Mouse (Mus musculus): Measurements from ENCODE around the gene Sned1.
A peak's percentile ranks its signal among the peaks of the same experiment; 100 is the strongest.
"Not testable (repeated sequence)": the region's sequence is repeated elsewhere in the genome, so short reads cannot be mapped to it uniquely, and the experiment has no call there.

The Sned1 gene

GRCm38 (mm10) chr1:93229221-93229620 is 6.4 kb upstream of the Sned1 start:
- no peak for DNase-seq (ENCODE audit: low read depth, low spot score)

DNA sequence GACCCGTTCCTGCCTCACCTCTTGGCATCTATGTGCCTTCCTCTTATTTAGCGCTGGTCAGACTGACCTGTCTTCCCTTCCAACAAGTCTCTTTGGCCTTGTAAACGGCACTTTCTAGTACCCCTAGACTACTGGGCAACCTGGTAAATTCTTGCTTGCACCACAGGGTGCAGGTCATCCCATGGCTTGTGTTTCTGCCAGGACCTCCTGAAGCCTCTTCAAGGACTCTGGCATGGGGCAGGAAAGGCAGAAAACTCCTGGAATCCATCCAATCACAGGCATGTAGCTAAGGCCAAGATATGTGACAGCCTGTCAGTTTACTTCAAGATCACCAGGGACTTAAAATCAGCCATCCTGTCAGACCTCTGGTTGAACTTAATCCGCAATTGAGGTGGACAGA is 6.0 kb upstream of the Sned1 start:
- DNase-seq (ENCODE audit: low read depth, low spot score) = no peak

DNA sequence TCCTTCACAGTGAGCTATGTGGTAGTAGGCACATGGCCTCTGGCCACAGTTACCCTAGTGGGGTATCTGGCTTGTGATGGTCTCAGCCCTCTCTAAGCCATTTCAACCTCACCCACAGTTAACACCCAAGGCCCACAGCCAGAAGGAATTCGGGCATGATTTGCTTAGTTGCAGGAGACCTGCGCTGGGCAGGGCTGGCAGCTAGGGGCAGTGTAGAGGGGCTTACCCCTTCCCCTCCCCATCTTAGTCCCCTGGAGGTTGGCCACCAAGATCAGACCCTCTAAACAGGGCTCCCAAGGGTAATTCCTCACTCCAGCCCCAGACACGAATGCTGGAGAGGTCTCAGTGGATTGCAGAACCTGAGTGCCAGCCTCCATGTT is 894 bp downstream of the Sned1 start:
- peak; percentile 13 for DNase-seq (ENCODE audit: low read depth, low spot score)

DNA sequence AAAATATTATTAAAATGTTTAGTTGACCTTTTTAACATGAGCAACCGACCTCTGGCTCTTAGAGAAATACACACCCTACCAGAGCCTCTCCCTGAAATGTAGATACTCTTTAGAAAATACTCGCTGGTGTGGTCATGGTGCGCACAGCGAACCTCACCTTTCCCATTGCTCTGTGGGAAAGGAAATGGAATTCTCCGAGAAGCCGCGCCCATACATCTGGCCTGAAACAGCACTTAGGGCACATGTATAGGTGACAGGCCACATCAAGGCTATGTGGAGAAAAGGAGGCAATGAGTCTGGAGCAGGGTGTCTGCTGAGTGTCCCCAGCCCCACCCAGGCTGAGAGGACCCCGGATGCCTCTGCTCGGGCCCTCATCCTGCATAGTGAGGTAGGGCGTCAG is 2.0 kb downstream of the Sned1 start:
- DNase-seq (ENCODE audit: low read depth, low spot score) = no peak

GRCm38 (mm10) chr1:93238201-93238600 is 2.6 kb downstream of the Sned1 start:
- no peak for DNase-seq (ENCODE audit: low read depth, low spot score)

- DNase-seq (ENCODE audit: low read depth, low spot score) = no peak
Measured at GRCm38 (mm10) chr1:93245936-93246335, 10.3 kb downstream of the Sned1 start.

GRCm38 (mm10) chr1:93252586-93252985 is 16.9 kb downstream of the Sned1 start:
- DNase-seq (ENCODE audit: low read depth, low spot score) = no peak

DNA sequence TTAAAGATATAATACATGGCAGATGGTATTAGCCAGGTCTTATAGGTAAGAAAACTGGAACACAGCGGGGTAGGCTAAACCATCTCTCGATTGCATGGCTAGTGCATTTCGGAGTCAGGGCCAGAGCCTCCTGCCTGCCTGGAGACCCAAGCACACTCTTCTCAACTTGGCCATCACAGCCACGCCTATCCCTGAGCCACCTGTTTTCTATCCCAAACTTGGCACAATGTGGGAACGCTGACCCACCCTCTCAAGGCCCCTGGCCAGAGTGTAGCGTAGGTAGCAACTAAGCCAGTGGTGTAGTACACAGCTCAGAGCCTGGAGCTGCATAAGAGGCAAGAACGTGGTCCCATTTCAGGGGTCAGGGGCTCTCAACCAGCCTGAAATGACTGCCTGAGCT is 20.1 kb downstream of the Sned1 start:
- DNase-seq (ENCODE audit: low read depth, low spot score) = no peak

DNA sequence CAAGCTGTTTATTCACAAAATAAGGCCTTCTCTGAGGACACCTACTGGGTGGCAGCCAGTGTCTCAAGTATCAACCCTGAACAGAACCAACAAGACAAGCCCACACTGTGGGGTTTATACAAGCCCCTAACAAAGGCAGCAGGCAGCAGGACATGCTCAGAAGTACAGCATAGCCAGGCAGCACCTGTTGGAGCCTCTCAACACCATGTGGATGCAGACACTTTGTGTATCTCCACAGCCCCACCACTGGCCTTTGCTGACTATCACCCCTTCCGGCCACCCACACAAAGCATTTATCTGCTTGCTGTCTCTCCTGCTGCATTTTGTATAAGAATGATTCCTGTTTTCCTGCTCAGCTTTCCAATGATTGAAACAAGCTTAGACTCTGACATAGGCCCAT is 21.9 kb downstream of the Sned1 start:
- DNase-seq (ENCODE audit: low read depth, low spot score) = no peak

GRCm38 (mm10) chr1:93267207-93267606 is 31.6 kb downstream of the Sned1 start:
- no peak for DNase-seq (ENCODE audit: low read depth, low spot score)

DNA sequence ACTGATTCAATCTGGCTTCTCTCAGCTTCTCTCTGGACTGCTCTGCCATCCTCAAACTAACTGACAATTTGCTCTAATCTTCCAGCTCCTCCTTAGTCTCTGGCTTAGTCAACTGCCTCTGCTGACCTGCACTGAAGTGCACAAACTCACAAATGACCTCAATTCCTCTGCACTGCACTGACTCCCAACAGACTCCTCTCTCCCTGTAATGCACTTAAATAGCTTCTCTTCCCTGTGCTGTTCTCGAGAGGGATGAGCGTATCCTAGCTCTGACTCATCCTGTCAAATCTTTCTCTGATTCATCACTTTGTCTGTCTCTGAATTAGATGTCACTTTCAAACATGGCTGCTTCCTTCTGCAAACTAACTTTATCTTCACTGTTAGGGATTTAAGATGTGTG is 32.6 kb downstream of the Sned1 start:
- DNase-seq (ENCODE audit: low read depth, low spot score) = no peak

- no peak for DNase-seq (ENCODE audit: low read depth, low spot score)
Measured at GRCm38 (mm10) chr1:93270516-93271240, 35.0 kb downstream of the Sned1 start.

DNA sequence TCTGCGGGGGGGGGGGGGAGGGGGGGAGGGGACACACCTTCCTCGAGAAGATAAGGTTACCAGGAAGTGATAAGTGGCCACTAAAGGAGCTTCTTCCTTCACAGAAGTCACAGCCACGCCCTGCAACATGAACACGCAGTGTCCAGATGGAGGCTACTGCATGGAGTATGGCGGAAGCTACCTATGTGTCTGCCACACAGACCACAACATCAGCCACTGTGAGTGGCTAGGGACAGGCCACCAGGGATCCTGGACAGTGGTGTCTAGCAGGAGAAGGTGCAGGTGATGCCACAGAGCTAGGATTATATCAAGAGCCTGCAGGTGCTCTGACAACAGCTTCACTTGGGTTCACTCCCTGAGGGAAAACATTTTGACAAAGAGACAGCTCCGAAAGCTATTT is 36.1 kb downstream of the Sned1 start:
- DNase-seq (ENCODE audit: low read depth, low spot score) = no peak

GRCm38 (mm10) chr1:93272409-93272821 is 36.8 kb downstream of the Sned1 start:
- DNase-seq (ENCODE audit: low read depth, low spot score) = no peak

GRCm38 (mm10) chr1:93275561-93275960 is 39.9 kb downstream of the Sned1 start:
- no peak for DNase-seq (ENCODE audit: low read depth, low spot score)

DNA sequence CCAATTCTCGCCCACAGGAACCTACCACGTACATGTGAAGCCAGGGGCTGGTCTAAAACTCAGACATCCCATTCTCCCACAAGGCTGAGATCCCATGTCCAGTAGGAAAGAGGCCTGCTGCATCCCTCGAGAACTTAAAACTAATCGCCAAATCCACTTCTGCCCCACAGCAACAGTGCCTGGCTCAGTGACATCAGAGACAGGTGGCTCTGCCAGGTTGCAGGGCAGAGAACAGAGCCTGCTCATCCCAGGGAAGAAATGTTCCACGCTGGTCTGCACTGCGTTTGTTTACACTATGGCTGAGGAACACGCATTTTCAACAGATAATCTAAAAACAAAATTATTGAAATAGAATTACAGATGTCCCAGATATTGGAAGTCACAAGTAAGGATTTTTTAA is 41.4 kb downstream of the Sned1 start:
- DNase-seq (ENCODE audit: low read depth, low spot score) = no peak

DNA sequence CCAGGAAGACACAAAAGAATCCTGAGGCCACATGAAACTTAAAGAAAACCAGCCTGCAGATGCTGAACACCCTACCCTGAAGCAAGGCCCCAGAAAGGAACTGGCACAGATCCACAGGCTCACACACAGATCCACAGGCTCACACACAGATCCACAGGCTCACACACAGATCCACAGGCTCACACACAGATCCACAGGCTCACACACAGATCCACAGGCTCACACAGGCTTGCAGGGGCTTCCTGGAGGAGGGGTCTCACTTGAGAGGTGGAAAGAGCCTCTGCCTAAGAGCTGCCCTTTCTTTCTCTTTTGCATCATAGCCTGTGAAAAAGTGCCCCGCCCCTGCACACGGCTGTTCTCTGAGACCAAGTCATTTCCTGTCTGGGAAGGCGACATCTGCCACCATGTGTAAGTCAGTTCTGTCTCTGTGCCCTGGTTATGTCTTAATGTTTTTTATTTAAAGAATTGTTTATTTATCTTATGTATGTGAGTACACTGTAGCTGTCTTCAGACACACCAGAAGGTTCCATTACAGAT is 54.1 kb downstream of the Sned1 start:
- no peak for DNase-seq (ENCODE audit: low read depth, low spot score)

- no peak for DNase-seq (ENCODE audit: low read depth, low spot score)
Measured at GRCm38 (mm10) chr1:93290956-93291355, 55.3 kb downstream of the Sned1 start.

DNA sequence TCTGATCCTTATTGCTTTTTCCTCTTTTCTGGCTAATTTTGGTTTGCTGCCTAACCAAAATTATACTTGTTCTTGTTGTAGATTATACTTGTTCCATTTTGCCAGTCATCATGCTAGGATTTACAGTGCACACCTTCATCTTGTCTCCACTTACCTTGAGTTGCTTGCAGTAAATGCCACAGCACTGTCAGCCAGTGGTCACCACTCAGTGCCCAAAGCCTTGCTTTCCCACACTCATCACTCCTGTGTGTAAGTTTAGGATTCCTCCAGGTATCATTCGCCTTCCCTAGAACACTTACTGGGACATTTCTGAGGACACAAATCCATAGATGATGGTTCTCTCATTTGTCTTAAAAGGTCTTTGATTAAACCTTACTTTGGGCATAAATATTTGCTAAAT is 56.0 kb downstream of the Sned1 start:
- DNase-seq (ENCODE audit: low read depth, low spot score) = no peak

DNA sequence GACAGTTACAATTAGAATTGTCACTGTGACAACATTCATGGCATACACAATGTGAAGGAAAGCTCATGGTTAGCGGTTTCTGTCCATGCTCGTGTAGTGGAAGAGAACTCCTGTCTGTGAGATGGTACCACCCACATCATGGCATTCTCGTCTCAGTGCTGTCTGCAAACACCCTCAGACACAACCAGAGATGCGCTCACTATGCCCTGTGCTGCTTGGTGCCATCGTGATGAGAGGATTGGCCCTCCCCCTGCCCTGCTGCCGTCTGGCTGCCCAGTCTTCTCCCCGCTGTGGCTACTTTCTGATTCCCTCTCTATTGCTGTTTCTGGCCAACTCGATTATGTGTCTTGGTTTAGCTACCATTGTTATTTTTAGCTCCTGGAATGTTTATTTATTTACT is 56.4 kb downstream of the Sned1 start:
- no peak for DNase-seq (ENCODE audit: low read depth, low spot score)

DNA sequence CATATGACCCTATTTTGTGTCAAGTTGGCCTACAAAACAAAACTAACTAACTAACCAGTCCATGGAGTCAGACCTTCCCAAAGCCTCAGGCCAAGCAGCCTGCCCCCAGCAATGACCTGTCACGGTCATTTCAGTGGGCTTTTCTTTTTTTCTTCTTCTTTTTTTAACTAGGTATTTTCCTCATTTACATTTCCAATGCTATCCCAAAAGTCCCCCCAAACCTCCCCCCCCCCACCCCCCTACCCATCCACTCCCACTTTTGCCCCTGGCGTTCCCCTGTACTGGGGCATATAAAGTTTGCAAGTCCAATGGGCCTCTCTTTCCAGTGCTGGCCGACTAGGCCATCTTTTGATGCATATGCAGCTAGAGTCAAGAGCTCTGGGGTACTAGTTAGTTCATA is 58.9 kb downstream of the Sned1 start:
- not testable (repeated sequence) for DNase-seq (ENCODE audit: low read depth, low spot score)

- no peak for DNase-seq (ENCODE audit: low read depth, low spot score)
Measured at GRCm38 (mm10) chr1:93299791-93300190, 64.2 kb downstream of the Sned1 start.

- DNase-seq (ENCODE audit: low read depth, low spot score) = peak; percentile 2
Measured at GRCm38 (mm10) chr1:93300578-93300977, 64.9 kb downstream of the Sned1 start.

Data from retina, postnatal 7 days (tissue).